Mouse (Mus musculus) CH12.LX (cell line): Measurements from ENCODE around the gene Aldh4a1.

Experiments
- BHLHE40 ChIP-seq: IDR thresholded peaks from 2 replicates; pipeline ENCODE4 v1.6.1; 2011; ENCODE audit warnings: mild to moderate bottlenecking, low read depth, low read length, improper control_type of control experiment
- CHD2 ChIP-seq: IDR thresholded peaks from 2 replicates; pipeline ENCODE4 v1.6.1; 2011; ENCODE audit warnings: low read length, improper control_type of control experiment
- CTCF ChIP-seq, 2 experiments: IDR thresholded peaks in 1 of 2; conservative IDR thresholded peaks in 1 of 2; 2 replicates each; pipeline ENCODE4 v1.5.1; 2011 to 2012; ENCODE audit warnings: low read depth in 2 of 2, low read length in 2 of 2, improper control_type of control experiment in 1 of 2, inconsistent platforms in 1 of 2, mild to moderate bottlenecking in 1 of 2, moderate library complexity in 1 of 2
- KAT2A ChIP-seq: IDR thresholded peaks from 2 replicates; pipeline ENCODE4 v1.6.1; 2012; ENCODE audit warnings: low read length, improper control_type of control experiment, inconsistent platforms; ENCODE audit not compliant: insufficient replicate concordance
- MAX ChIP-seq: IDR thresholded peaks from 2 replicates; pipeline ENCODE4 v1.6.1; 2011; ENCODE audit warnings: low read length, improper control_type of control experiment
- MXI1 ChIP-seq: IDR thresholded peaks from 2 replicates; pipeline ENCODE4 v1.6.1; 2011; ENCODE audit warnings: mild to moderate bottlenecking, low read depth, low read length, improper control_type of control experiment
- POLR2A ChIP-seq: IDR thresholded peaks from 2 replicates; pipeline ENCODE4 v1.6.1; 2011; ENCODE audit warnings: low read depth, mild to moderate bottlenecking, improper control_type of control experiment, low read length
- RCOR1 ChIP-seq: conservative IDR thresholded peaks from 2 replicates; pipeline ENCODE4 v1.6.1; 2012; ENCODE audit warnings: low read depth, mild to moderate bottlenecking, inconsistent platforms, low read length, improper control_type of control experiment
- SMC3 ChIP-seq: IDR thresholded peaks from 2 replicates; pipeline ENCODE4 v1.6.1; 2011; ENCODE audit warnings: low read depth, low read length, improper control_type of control experiment
- USF1 ChIP-seq: IDR thresholded peaks from 2 replicates; pipeline ENCODE4 v1.6.1; 2014; ENCODE audit warnings: low read depth, mild to moderate bottlenecking, inconsistent platforms, low read length, improper control_type of control experiment
- ZC3H11A ChIP-seq: IDR thresholded peaks from 2 replicates; pipeline ENCODE4 v1.6.1; 2012; ENCODE audit warnings: low read depth, mild to moderate bottlenecking, inconsistent platforms, low read length, improper control_type of control experiment

- no peak for TF ChIP-seq ZC3H11A
- no peak for TF ChIP-seq USF1
- TF ChIP-seq POLR2A, result no peak
- TF ChIP-seq BHLHE40, result no peak
- TF ChIP-seq MXI1, result no peak
- no peak for TF ChIP-seq CTCF (conservative IDR thresholded peaks at IDR 0.05 in 1 of 2, IDR thresholded peaks at IDR 0.05 in 1 of 2; ENCODE audit: low read depth in 2 of 2, low read length in 2 of 2)
- no peak for TF ChIP-seq KAT2A
- no peak for TF ChIP-seq RCOR1
- no peak for TF ChIP-seq SMC3
- no peak for TF ChIP-seq MAX
- TF ChIP-seq CHD2, result no peak
These were observed 19.3 kb downstream of the Aldh4a1 start for GRCm38 (mm10) chr4:139641829-139642425.
